Mouse (Mus musculus): ENCODE results near the gene Tst. TPM values are rescaled to one million over a fixed set of nuclear protein-coding genes. Genes with fewer than 3 reads are reported as not detected.

Gene Tst
- total and polyA plus RNA-seq, 2 experiments from 2014 or later = 34.4 to 34.8 TPM

- H3K9me3 ChIP-seq (ENCODE audit: low read length) = no peaks in the 10 kb centered on the region
- H3K9ac ChIP-seq (replicated peaks; ENCODE audit: low read length, poor library complexity, severe bottlenecking) = no peak overlapping the region
- 29% methylated on average over 6 of the region's 6 CpGs for WGBS
- peaks cover 9% of the 10 kb centered on the region; the same call in 1 of the 2 replicates for H3K4me1 ChIP-seq (ENCODE audit: insufficient read depth, low read length)
- H3K27me3 ChIP-seq (ENCODE audit: insufficient read depth, low read length) = no peaks in the 10 kb centered on the region
- DNase-seq (ENCODE audit: low spot score) (peak; percentile 81), ATAC-seq (ENCODE audit: low FRiP score) (no peak)
- H3K27ac ChIP-seq (ENCODE audit: low read depth, low read length) = no peak overlapping the region
- peak; percentile 80 for TF ChIP-seq CTCF (IDR thresholded peaks at IDR 0.05)
- H3K36me3 ChIP-seq (ENCODE audit: insufficient read depth, low read length) = peaks cover 41% of the 10 kb centered on the region
- no peak overlapping the region for H3K4me2 ChIP-seq (ENCODE audit: low read depth, low read length, poor library complexity, severe bottlenecking)
- no peak overlapping the region for H3K4me3 ChIP-seq (ENCODE audit: low read depth, low read length)
Measured at GRCm38 (mm10) chr15:78434896-78435520, 29.3 kb upstream of the Tst start.

- ATAC-seq (ENCODE audit: low FRiP score) (no peak), DNase-seq (ENCODE audit: low spot score) (no peak)
- Histone ChIP-seq H3K4me3 (ENCODE audit: low read depth, low read length) (no peak overlapping the region), H3K36me3 (ENCODE audit: insufficient read depth, low read length) (peaks cover 41% of the 10 kb centered on the region), H3K27ac (ENCODE audit: low read depth, low read length) (no peak overlapping the region), H3K27me3 (ENCODE audit: insufficient read depth, low read length) (no peaks in the 10 kb centered on the region), H3K4me2 (ENCODE audit: low read depth, low read length, poor library complexity, severe bottlenecking) (no peak overlapping the region), H3K4me1 (ENCODE audit: insufficient read depth, low read length) (peaks cover 14% of the 10 kb centered on the region; the same call in 1 of the 2 replicates), H3K9me3 (ENCODE audit: low read length) (no peaks in the 10 kb centered on the region), H3K9ac (replicated peaks; ENCODE audit: low read length, poor library complexity, severe bottlenecking) (no peak overlapping the region)
- no peak for TF ChIP-seq CTCF (IDR thresholded peaks at IDR 0.05)
- 80% methylated on average over 7 of the region's 7 CpGs for WGBS
Measured at GRCm38 (mm10) chr15:78431541-78432121, 25.9 kb upstream of the Tst start.

- Histone ChIP-seq H3K4me3 (ENCODE audit: low read depth, low read length) (no peak overlapping the region), H3K27ac (ENCODE audit: low read depth, low read length) (no peak overlapping the region), H3K4me1 (ENCODE audit: insufficient read depth, low read length) (peaks cover 10% of the 10 kb centered on the region; the same call in 1 of the 2 replicates), H3K9me3 (ENCODE audit: low read length) (no peaks in the 10 kb centered on the region), H3K9ac (replicated peaks; ENCODE audit: low read length, poor library complexity, severe bottlenecking) (0 out of 2 replicates have a peak overlapping the region, but pooled peaks have one; percentile 4), H3K27me3 (ENCODE audit: insufficient read depth, low read length) (no peaks in the 10 kb centered on the region), H3K36me3 (ENCODE audit: insufficient read depth, low read length) (peaks cover 39% of the 10 kb centered on the region), H3K4me2 (ENCODE audit: low read depth, low read length, poor library complexity, severe bottlenecking) (no peak overlapping the region)
- ATAC-seq (ENCODE audit: low FRiP score) (no peak), DNase-seq (ENCODE audit: low spot score) (no peak)
- WGBS = 86% methylated on average over 10 of the region's 10 CpGs
- TF ChIP-seq CTCF (IDR thresholded peaks at IDR 0.05) = no peak
Measured at GRCm38 (mm10) chr15:78430874-78431273, 25.2 kb upstream of the Tst start.

- no peak for DNase-seq (ENCODE audit: low spot score)
- peak overlapping the region; percentile 87 for H3K4me2 ChIP-seq (ENCODE audit: low read depth, low read length, poor library complexity, severe bottlenecking)
- peaks cover 31% of the 10 kb centered on the region for H3K36me3 ChIP-seq (ENCODE audit: insufficient read depth, low read length)
- no peaks in the 10 kb centered on the region for H3K27me3 ChIP-seq (ENCODE audit: insufficient read depth, low read length)
- ATAC-seq (ENCODE audit: low FRiP score) = no peak
- H3K9ac ChIP-seq (replicated peaks; ENCODE audit: low read length, poor library complexity, severe bottlenecking) = 0 out of 2 replicates have a peak overlapping the region, but pooled peaks have one; percentile 29
- TF ChIP-seq CTCF (IDR thresholded peaks at IDR 0.05) = no peak
- H3K27ac ChIP-seq (ENCODE audit: low read depth, low read length) = no peak overlapping the region
- H3K9me3 ChIP-seq (ENCODE audit: low read length) = no peaks in the 10 kb centered on the region
- H3K4me3 ChIP-seq (ENCODE audit: low read depth, low read length) = peak overlapping the region; percentile 72; the same call in 1 of the 2 replicates
- H3K4me1 ChIP-seq (ENCODE audit: insufficient read depth, low read length) = peaks cover 10% of the 10 kb centered on the region; the same call in 1 of the 2 replicates
- WGBS = 80% methylated on average over 13 of the region's 13 CpGs
Measured at GRCm38 (mm10) chr15:78429871-78430622, 24.3 kb upstream of the Tst start.

- Histone ChIP-seq H3K27ac (ENCODE audit: low read depth, low read length) (peak overlapping the region; percentile 62), H3K9ac (replicated peaks; ENCODE audit: low read length, poor library complexity, severe bottlenecking) (peak overlapping the region; percentile 94), H3K4me1 (ENCODE audit: insufficient read depth, low read length) (peaks cover 10% of the 10 kb centered on the region; the same call in 1 of the 2 replicates), H3K9me3 (ENCODE audit: low read length) (no peaks in the 10 kb centered on the region), H3K4me3 (ENCODE audit: low read depth, low read length) (peak overlapping the region; percentile 72), H3K36me3 (ENCODE audit: insufficient read depth, low read length) (peaks cover 28% of the 10 kb centered on the region), H3K27me3 (ENCODE audit: insufficient read depth, low read length) (no peaks in the 10 kb centered on the region), H3K4me2 (ENCODE audit: low read depth, low read length, poor library complexity, severe bottlenecking) (peak overlapping the region; percentile 87)
- TF ChIP-seq CTCF (IDR thresholded peaks at IDR 0.05) = no peak
- DNase-seq (ENCODE audit: low spot score) (no peak), ATAC-seq (ENCODE audit: low FRiP score) (no peak)
- 0% methylated on average over 3 of the region's 3 CpGs for WGBS
Measured at GRCm38 (mm10) chr15:78429139-78429459, 23.4 kb upstream of the Tst start.

All from midbrain, postnatal 0 days (tissue).